Mouse (Mus musculus): ENCODE measurements around the gene Cyp11a1.

GRCm38 (mm10) chr9:58053544-58053943 is 47.3 kb downstream of the Cyp11a1 start:
- TF ChIP-seq CTCF (IDR thresholded peaks at IDR 0.05; ENCODE audit: low read depth, low read length) = no peak
- no peak for TF ChIP-seq POLR2A (IDR thresholded peaks at IDR 0.05; ENCODE audit: insufficient read depth, low read length)
